Mouse (Mus musculus) lung, postnatal 0 days (tissue): ENCODE data around the gene Slc26a3. TPM values are rescaled to one million over a fixed set of nuclear protein-coding genes. Genes with fewer than 3 reads are reported as not detected.
"Not testable (repeated sequence)": the region's sequence is repeated elsewhere in the genome, so short reads cannot be mapped to it uniquely, and the experiment has no call there.

Source experiments
- ATAC-seq: fragments of 200-750 bp; cut with Nextera tagmentation; 2 replicates; pipeline ENCODE4 v1.8.0; 2017; ENCODE audit warnings: moderate library complexity
- DNase-seq: peaks from one replicate; pipeline ENCODE4 v3.0.0-alpha.2; 2016; ENCODE audit warnings: low spot score
- H3K27ac ChIP-seq: fragments of 300-500 bp; sonication (generic); 2 replicates; pipeline ENCODE4 v1.5.1; 2014; ENCODE audit warnings: antibody characterized with exemption, mild to moderate bottlenecking, low read length, mixed read lengths
- H3K27me3 ChIP-seq: fragments of 300-500 bp; sonication (generic); replicated peaks from 2 replicates; pipeline ENCODE4 v1.6.1; 2014; ENCODE audit warnings: low read length, mixed read lengths; ENCODE audit not compliant: insufficient read depth
- H3K36me3 ChIP-seq: fragments of 300-500 bp; sonication (generic); 2 replicates; pipeline ENCODE4 v1.6.1; 2014; ENCODE audit warnings: low read length, mixed read lengths; ENCODE audit not compliant: insufficient read depth
- H3K4me1 ChIP-seq: fragments of 300-500 bp; sonication (generic); 2 replicates; pipeline ENCODE4 v1.6.1; 2014; ENCODE audit warnings: antibody characterized with exemption, low read depth, low read length, mixed read lengths; ENCODE audit not compliant: insufficient read depth
- H3K4me2 ChIP-seq: fragments of 300-500 bp; sonication (generic); replicated peaks from 2 replicates; pipeline ENCODE4 v1.6.1; 2014; ENCODE audit warnings: low read depth, mild to moderate bottlenecking, low read length, moderate library complexity, mixed read lengths
- H3K4me3 ChIP-seq: fragments of 300-500 bp; sonication (generic); 2 replicates; pipeline ENCODE4 v1.5.1; 2014; ENCODE audit warnings: low read depth, low read length
- H3K9ac ChIP-seq: fragments of 300-500 bp; sonication (generic); replicated peaks from 2 replicates; pipeline ENCODE4 v1.6.1; 2014; ENCODE audit warnings: low read depth, mild to moderate bottlenecking
- H3K9me3 ChIP-seq: fragments of 300-500 bp; sonication (generic); 2 replicates; pipeline ENCODE4 v1.6.1; 2016; ENCODE audit warnings: low read length, mixed read lengths
- CTCF ChIP-seq: IDR thresholded peaks from 2 replicates; pipeline ENCODE4 v1.5.1; 2016; ENCODE audit warnings: antibody characterized with exemption, mild to moderate bottlenecking
- EP300 ChIP-seq: IDR thresholded peaks from 2 replicates; pipeline ENCODE4 v1.6.1; 2016; ENCODE audit warnings: antibody characterized with exemption, mild to moderate bottlenecking, control low read depth
- WGBS: fragments of 180-500 bp; shearing (Covaris S2); extraction: QIAGEN DNeasy Blood & Tissue Kit; methylation state at CpG from one replicate; pipeline ENCODE4 v1.1.7; 2014; 5-methylcytosine and 5-hydroxymethylcytosine counted together
- polyA plus RNA-seq: library from polyadenylated mRNA; unstranded; fragments of >200 nt; fragmentation: Nextera tagmentation; extraction: Ambion mirVana; gene quantifications from 2 replicates; pipeline ENCODE4 v1.2.1, GENCODE M21; 2015

Gene Slc26a3
- polyA plus RNA-seq, 1 experiment from 2014 or later, result not detected

GRCm38 (mm10) chr12:31444827-31445226 is 54.2 kb downstream of the Slc26a3 start:
- ATAC-seq, result peak; percentile 61
- H3K36me3 ChIP-seq, result no peaks in the 10 kb centered on the region
- 17% methylated on average over 6 of the region's 6 CpGs for WGBS
- H3K4me3 ChIP-seq, result no peak overlapping the region
- H3K9ac ChIP-seq, result no peak overlapping the region
- H3K27ac ChIP-seq, result no peak overlapping the region
- TF ChIP-seq CTCF (no peak), EP300 (no peak)
- H3K4me1 ChIP-seq, result peaks cover 4% of the 10 kb centered on the region; the same call in 1 of the 2 replicates
- no peaks in the 10 kb centered on the region for H3K9me3 ChIP-seq
- no peaks in the 10 kb centered on the region for H3K27me3 ChIP-seq
- peak; percentile 59 for DNase-seq
- peak overlapping the region; percentile 37; the same call in 1 of the 2 replicates for H3K4me2 ChIP-seq

GRCm38 (mm10) chr12:31449341-31449740 is 58.7 kb downstream of the Slc26a3 start:
- no peaks in the 10 kb centered on the region for H3K9me3 ChIP-seq
- H3K36me3 ChIP-seq, result no peaks in the 10 kb centered on the region
- H3K27me3 ChIP-seq, result no peaks in the 10 kb centered on the region
- H3K4me2 ChIP-seq, result no peak overlapping the region
- H3K9ac ChIP-seq, result no peak overlapping the region
- H3K4me3 ChIP-seq, result no peak overlapping the region
- ATAC-seq, result no peak
- no peak for TF ChIP-seq EP300
- no peak for TF ChIP-seq CTCF
- no peak for DNase-seq
- H3K4me1 ChIP-seq, result peaks cover under 1% of the 10 kb centered on the region; the same call in 1 of the 2 replicates
- H3K27ac ChIP-seq, result no peak overlapping the region
- WGBS, result 72% methylated on average over 3 of the region's 3 CpGs

- no peak for TF ChIP-seq CTCF
- no peak for TF ChIP-seq EP300
- H3K9me3 ChIP-seq, result no peaks in the 10 kb centered on the region
- H3K4me3 ChIP-seq, result no peak overlapping the region
- DNase-seq, result no peak
- no peaks in the 10 kb centered on the region for H3K4me1 ChIP-seq
- no peaks in the 10 kb centered on the region for H3K27me3 ChIP-seq
- ATAC-seq, result no peak
- H3K36me3 ChIP-seq, result no peaks in the 10 kb centered on the region
- no peak overlapping the region for H3K27ac ChIP-seq
- no peak overlapping the region for H3K4me2 ChIP-seq
- no peak overlapping the region for H3K9ac ChIP-seq
- whole genome bisulfite sequencing, result 83% methylated on average over 9 of the region's 9 CpGs
These were observed 65.6 kb downstream of the Slc26a3 start for GRCm38 (mm10) chr12:31456271-31456670.

- Histone ChIP-seq H3K4me1 (no peaks in the 10 kb centered on the region), H3K27ac (no peak overlapping the region), H3K4me3 (no peak overlapping the region), H3K4me2 (no peak overlapping the region), H3K9me3 (no peaks in the 10 kb centered on the region), H3K27me3 (no peaks in the 10 kb centered on the region), H3K36me3 (no peaks in the 10 kb centered on the region), H3K9ac (no peak overlapping the region)
- peak; percentile 47 for DNase-seq
- 48% methylated on average over 4 of the region's 4 CpGs for WGBS
- 0 out of 2 replicates have a peak, but pooled peaks have one; percentile 43 for ATAC-seq
- TF ChIP-seq CTCF (no peak), EP300 (no peak)
These were observed 67.8 kb downstream of the Slc26a3 start for GRCm38 (mm10) chr12:31458474-31458873.

GRCm38 (mm10) chr12:31460270-31460669 is 69.6 kb downstream of the Slc26a3 start:
- not testable (repeated sequence) for H3K27me3 ChIP-seq, H3K4me2 ChIP-seq, H3K9me3 ChIP-seq, DNase-seq, ATAC-seq, H3K9ac ChIP-seq, H3K36me3 ChIP-seq, H3K4me3 ChIP-seq, H3K27ac ChIP-seq, H3K4me1 ChIP-seq
- WGBS, result 28% methylated on average over 3 of the region's 3 CpGs
- peak; percentile 65 for TF ChIP-seq CTCF

GRCm38 (mm10) chr12:31461371-31461770 is 70.7 kb downstream of the Slc26a3 start:
- ATAC-seq, result no peak
- Histone ChIP-seq H3K4me1 (no peaks in the 10 kb centered on the region), H3K36me3 (no peaks in the 10 kb centered on the region), H3K9ac (no peak overlapping the region), H3K4me2 (no peak overlapping the region), H3K9me3 (no peaks in the 10 kb centered on the region), H3K4me3 (no peak overlapping the region), H3K27me3 (no peaks in the 10 kb centered on the region), H3K27ac (no peak overlapping the region)
- 86% methylated on average over 9 of the region's 9 CpGs for WGBS
- DNase-seq, result no peak
- no peak for TF ChIP-seq EP300
- no peak for TF ChIP-seq CTCF

- Histone ChIP-seq H3K9me3 (no peaks in the 10 kb centered on the region), H3K9ac (no peak overlapping the region), H3K27ac (no peak overlapping the region), H3K4me3 (no peak overlapping the region), H3K4me2 (no peak overlapping the region), H3K36me3 (no peaks in the 10 kb centered on the region), H3K4me1 (no peaks in the 10 kb centered on the region), H3K27me3 (no peaks in the 10 kb centered on the region)
- no peak for DNase-seq
- no peak for ATAC-seq
- TF ChIP-seq EP300 (no peak), CTCF (no peak)
- WGBS, result 75% methylated on average over 4 of the region's 4 CpGs
These were observed 71.9 kb downstream of the Slc26a3 start for GRCm38 (mm10) chr12:31462615-31463014.

- H3K36me3 ChIP-seq, H3K9me3 ChIP-seq, H3K9ac ChIP-seq, H3K4me3 ChIP-seq, H3K4me2 ChIP-seq, H3K27me3 ChIP-seq, H3K4me1 ChIP-seq, H3K27ac ChIP-seq, ATAC-seq, DNase-seq: not testable (repeated sequence)
- WGBS, result 94% methylated on average over 4 of the region's 6 CpGs
These were observed 87.5 kb downstream of the Slc26a3 start for GRCm38 (mm10) chr12:31478182-31478581.
